Mouse (Mus musculus): ENCODE data around the gene Cpa2. TPM values are rescaled to one million over a fixed set of nuclear protein-coding genes. Genes with fewer than 3 reads are reported as not detected.

Cpa2 gene
- total RNA-seq (2023), result 1.4 TPM

DNA sequence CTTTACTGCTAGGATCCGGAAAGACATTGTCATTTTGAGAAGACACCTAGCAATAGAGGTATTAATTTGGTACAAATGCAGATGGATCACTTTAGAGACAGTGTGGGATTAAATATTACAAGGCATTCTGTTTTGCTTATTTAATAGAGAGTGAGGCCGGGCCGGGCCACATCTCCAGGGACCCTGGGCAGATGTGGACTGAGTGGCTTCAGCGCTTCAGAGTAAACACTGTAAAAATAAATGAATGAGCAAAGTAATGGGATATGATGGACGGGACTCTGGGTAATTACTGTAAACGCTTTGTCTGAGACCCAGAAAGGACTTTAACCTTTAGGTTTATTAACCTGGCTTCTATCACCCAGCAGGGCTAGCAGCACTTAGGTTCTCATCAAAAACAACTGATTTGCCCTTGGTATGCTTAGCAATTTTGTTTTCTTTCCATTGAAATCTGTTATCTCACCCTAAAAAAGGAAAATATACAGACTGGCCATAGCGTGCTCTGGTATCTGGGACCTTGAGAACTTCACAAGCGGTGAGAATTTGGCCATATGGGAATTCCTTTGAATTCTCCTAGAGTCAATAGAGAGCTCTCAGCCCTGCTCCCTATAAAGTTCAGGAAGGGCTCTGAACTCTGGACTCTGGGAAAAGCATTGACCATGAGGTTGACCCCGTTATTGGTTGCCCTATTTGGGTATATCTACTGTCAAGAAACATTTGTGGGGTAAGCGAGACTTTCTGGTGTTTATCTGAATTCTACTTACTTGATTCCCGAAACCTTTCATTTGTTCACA lies at the start of gene Cpa2:
TSS of gene Cpa2 (plus strand) at position 574 of the 791 bp plus-strand sequence.

DNA sequence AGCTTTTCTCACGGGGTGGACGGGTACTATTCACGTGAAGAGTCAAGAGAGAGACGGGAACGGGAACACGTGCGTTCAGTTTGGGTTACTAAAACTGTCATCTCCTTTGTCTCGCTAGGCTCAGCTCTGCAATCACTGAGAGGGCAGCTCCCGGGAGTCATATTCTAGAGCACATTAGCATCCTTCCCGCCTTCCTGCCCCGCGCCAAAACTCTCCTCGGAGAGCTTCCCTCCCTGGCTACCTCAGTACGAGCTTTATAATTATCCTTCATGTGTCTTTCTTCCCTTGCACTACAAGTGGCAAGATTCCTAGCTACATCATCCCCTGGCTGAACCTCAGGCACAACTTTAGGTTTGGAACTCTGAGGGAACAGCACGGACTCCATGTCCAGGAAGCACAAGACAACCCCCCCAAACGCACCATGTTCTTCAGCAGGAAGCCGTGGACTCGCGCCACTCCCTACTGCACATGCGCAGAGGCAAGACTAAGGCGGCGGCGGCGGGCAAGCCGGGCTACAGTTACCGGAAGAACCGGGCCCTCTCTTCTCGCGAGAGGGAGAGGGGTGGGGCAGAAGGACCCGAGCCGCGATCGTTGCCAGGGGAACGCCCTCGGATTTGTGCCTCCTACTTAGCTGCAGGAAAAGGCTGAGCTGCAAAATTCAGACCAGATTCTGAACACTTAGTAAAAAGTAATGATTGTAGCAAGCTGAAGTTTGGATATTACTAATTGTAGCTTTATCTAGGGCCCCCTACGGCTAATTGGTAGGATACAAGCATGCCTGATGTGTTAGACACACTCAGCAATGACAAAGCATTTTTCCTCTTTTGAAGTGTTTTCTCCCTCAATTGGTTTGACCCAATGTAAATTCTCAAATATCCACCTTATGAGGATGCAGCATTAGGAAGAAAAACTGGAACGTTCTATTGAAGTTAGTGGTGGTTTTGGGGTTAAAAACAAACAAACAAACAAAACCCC lies 31.8 kb upstream of the Cpa2 start, which contains the start of the genes Tmem209 and Ssmem1:
TSS of gene Tmem209 (minus strand) at position 519 of the 975 bp plus-strand sequence.
TSS of gene Ssmem1 (plus strand) at position 585 of the 975 bp plus-strand sequence.

DNA sequence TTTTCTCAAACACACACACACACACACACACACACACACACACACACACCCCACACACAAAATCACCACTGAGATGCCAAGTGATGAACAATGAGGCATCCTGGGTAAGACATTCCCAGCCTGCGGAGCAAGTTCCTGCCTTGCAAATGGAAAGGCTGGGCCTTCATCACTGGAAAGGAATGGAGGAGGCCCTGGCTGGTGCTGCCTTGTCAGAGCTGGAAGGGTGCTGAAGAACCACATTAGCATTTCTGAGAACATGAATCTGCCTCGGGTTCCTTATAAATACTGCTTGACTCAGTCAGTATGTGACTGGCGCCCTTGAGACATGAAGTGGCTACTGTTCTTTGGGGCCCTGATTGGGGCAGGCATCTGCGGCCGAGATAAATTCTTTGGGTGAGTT lies 26.7 kb downstream of the Cpa2 start, which contains the start of gene Cpa4:
TSS of gene Cpa4 (plus strand) at position 301 of the 400 bp plus-strand sequence.

DNA sequence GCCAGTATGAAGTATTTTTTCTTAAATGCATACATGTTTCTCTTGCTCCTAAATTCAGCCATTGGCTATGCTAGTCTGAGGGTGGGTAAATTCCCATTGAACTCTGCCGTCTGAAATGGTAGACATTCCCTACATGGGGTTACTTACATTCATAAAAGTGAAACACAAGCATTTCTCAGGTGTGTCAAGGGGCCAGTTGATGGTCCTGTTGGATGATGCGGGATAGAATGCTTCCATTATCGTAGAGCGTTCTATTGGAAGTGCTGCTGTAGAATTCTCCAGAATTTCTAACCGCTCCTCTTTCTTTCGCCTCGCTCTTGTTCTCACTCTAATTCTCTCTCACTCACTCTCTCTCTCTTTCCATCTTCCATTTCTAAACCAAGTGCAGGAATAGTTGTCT lies 69.3 kb downstream of the Cpa2 start, which contains the start of gene Cpa5:
TSS of gene Cpa5 (plus strand) at position 301 of the 400 bp plus-strand sequence.

Other genes with a start within 250 kb of the Cpa2 start
- 150 TPM for gene Ube2h, start 237.0 kb upstream of the Cpa2 start, total RNA-seq (2023)
- gene Zc3hc1, start 150.6 kb upstream of the Cpa2 start, total RNA-seq (2023), result 35.8 TPM
- gene Klhdc10, start 139.7 kb upstream of the Cpa2 start, total RNA-seq (2023), result 23.6 TPM
- 38.4 TPM for gene Tmem209, start 31.8 kb upstream of the Cpa2 start, total RNA-seq (2023)
- 0.77 TPM for gene Ssmem1, start 31.7 kb upstream of the Cpa2 start, total RNA-seq (2023)
- not detected for gene Cpa4, start 26.8 kb downstream of the Cpa2 start, total RNA-seq (2023)
- not detected for gene Cpa5, start 69.4 kb downstream of the Cpa2 start, total RNA-seq (2023)
- 7.5 TPM for gene Cpa1, start 97.6 kb downstream of the Cpa2 start, total RNA-seq (2023)
- 8.8 TPM for gene Cep41, start 152.2 kb downstream of the Cpa2 start, total RNA-seq (2023)
- gene Mest, start 182.0 kb downstream of the Cpa2 start, total RNA-seq (2023), result not detected